Mouse (Mus musculus): Measurements from ENCODE around the gene Sytl4. TPM values are rescaled to one million over a fixed set of nuclear protein-coding genes. Genes with fewer than 3 reads are reported as not detected.
A peak's percentile ranks its signal among the peaks of the same experiment; 100 is the strongest.

Gene Sytl4
- polyA plus RNA-seq (2012; rRNA removed) = 3.5 and 5.1 TPM in 2 replicates

- Histone ChIP-seq H3K36me3 (ENCODE audit: control insufficient read depth, insufficient read depth, low read length) (no peaks in the 10 kb centered on the region), H3K27ac (ENCODE audit: control insufficient read depth, insufficient read depth, low read depth, low read length) (peak within 1 kb of the TSS; percentile 53; the same call in 1 of the 2 replicates), H3K4me1 (ENCODE audit: control insufficient read depth, insufficient read depth, low read length) (no peaks in the 10 kb centered on the region; the same call in none of the 2 replicates), H3K27me3 (ENCODE audit: control insufficient read depth, insufficient read depth, low read length) (no peaks in the 10 kb centered on the region), H3K4me3 (ENCODE audit: control insufficient read depth, low read depth, low read length) (peak within 1 kb of the TSS; percentile 77)
- TF ChIP-seq CTCF (IDR thresholded peaks at IDR 0.05; ENCODE audit: control insufficient read depth, insufficient read depth, insufficient replicate concordance, low read depth, low read length) (no peak), POLR2A (IDR thresholded peaks at IDR 0.05; ENCODE audit: control insufficient read depth, low read depth, low read length) (no peak)
Measured at GRCm38 (mm10) chrX:133981231-133982002, at the start of gene Sytl4. Sytl4 (minus strand) TSS chrX:133981812.

- no peak overlapping the region for H3K27ac ChIP-seq (ENCODE audit: control insufficient read depth, insufficient read depth, low read depth, low read length)
- TF ChIP-seq CTCF (IDR thresholded peaks at IDR 0.05; ENCODE audit: control insufficient read depth, insufficient read depth, insufficient replicate concordance, low read depth, low read length) = no peak
- TF ChIP-seq POLR2A (IDR thresholded peaks at IDR 0.05; ENCODE audit: control insufficient read depth, low read depth, low read length) = no peak
- H3K4me3 ChIP-seq (ENCODE audit: control insufficient read depth, low read depth, low read length) = no peak overlapping the region
- no peaks in the 10 kb centered on the region for H3K36me3 ChIP-seq (ENCODE audit: control insufficient read depth, insufficient read depth, low read length)
- no peaks in the 10 kb centered on the region for H3K27me3 ChIP-seq (ENCODE audit: control insufficient read depth, insufficient read depth, low read length)
- no peaks in the 10 kb centered on the region for H3K4me1 ChIP-seq (ENCODE audit: control insufficient read depth, insufficient read depth, low read length)
Measured at GRCm38 (mm10) chrX:134020664-134021063, 39.1 kb upstream of the Sytl4 start.

- Histone ChIP-seq H3K4me3 (ENCODE audit: control insufficient read depth, low read depth, low read length) (no peak overlapping the region), H3K4me1 (ENCODE audit: control insufficient read depth, insufficient read depth, low read length) (no peaks in the 10 kb centered on the region), H3K27me3 (ENCODE audit: control insufficient read depth, insufficient read depth, low read length) (no peaks in the 10 kb centered on the region), H3K36me3 (ENCODE audit: control insufficient read depth, insufficient read depth, low read length) (no peaks in the 10 kb centered on the region), H3K27ac (ENCODE audit: control insufficient read depth, insufficient read depth, low read depth, low read length) (no peak overlapping the region)
- TF ChIP-seq CTCF (IDR thresholded peaks at IDR 0.05; ENCODE audit: control insufficient read depth, insufficient read depth, insufficient replicate concordance, low read depth, low read length) = no peak
- TF ChIP-seq POLR2A (IDR thresholded peaks at IDR 0.05; ENCODE audit: control insufficient read depth, low read depth, low read length) = no peak
Measured at GRCm38 (mm10) chrX:134019005-134019404, 37.4 kb upstream of the Sytl4 start.

GRCm38 (mm10) chrX:133995866-133996265 lies 14.3 kb upstream of the Sytl4 start:
- Histone ChIP-seq H3K4me3 (ENCODE audit: control insufficient read depth, low read depth, low read length) (no peak overlapping the region), H3K27ac (ENCODE audit: control insufficient read depth, insufficient read depth, low read depth, low read length) (peak overlapping the region; percentile 36; the same call in 1 of the 2 replicates), H3K36me3 (ENCODE audit: control insufficient read depth, insufficient read depth, low read length) (no peaks in the 10 kb centered on the region), H3K4me1 (ENCODE audit: control insufficient read depth, insufficient read depth, low read length) (no peaks in the 10 kb centered on the region), H3K27me3 (ENCODE audit: control insufficient read depth, insufficient read depth, low read length) (no peaks in the 10 kb centered on the region)
- TF ChIP-seq CTCF (IDR thresholded peaks at IDR 0.05; ENCODE audit: control insufficient read depth, insufficient read depth, insufficient replicate concordance, low read depth, low read length) (no peak), POLR2A (IDR thresholded peaks at IDR 0.05; ENCODE audit: control insufficient read depth, low read depth, low read length) (no peak)

GRCm38 (mm10) chrX:133964615-133965014 lies 17.0 kb downstream of the Sytl4 start:
- no peak overlapping the region for H3K4me3 ChIP-seq (ENCODE audit: control insufficient read depth, low read depth, low read length)
- H3K4me1 ChIP-seq (ENCODE audit: control insufficient read depth, insufficient read depth, low read length) = no peaks in the 10 kb centered on the region
- TF ChIP-seq POLR2A (IDR thresholded peaks at IDR 0.05; ENCODE audit: control insufficient read depth, low read depth, low read length) (no peak), CTCF (IDR thresholded peaks at IDR 0.05; ENCODE audit: control insufficient read depth, insufficient read depth, insufficient replicate concordance, low read depth, low read length) (no peak)
- no peaks in the 10 kb centered on the region for H3K36me3 ChIP-seq (ENCODE audit: control insufficient read depth, insufficient read depth, low read length)
- H3K27ac ChIP-seq (ENCODE audit: control insufficient read depth, insufficient read depth, low read depth, low read length) = no peak overlapping the region
- no peaks in the 10 kb centered on the region for H3K27me3 ChIP-seq (ENCODE audit: control insufficient read depth, insufficient read depth, low read length)

- Histone ChIP-seq H3K27ac (ENCODE audit: control insufficient read depth, insufficient read depth, low read depth, low read length) (no peak overlapping the region), H3K27me3 (ENCODE audit: control insufficient read depth, insufficient read depth, low read length) (no peaks in the 10 kb centered on the region), H3K36me3 (ENCODE audit: control insufficient read depth, insufficient read depth, low read length) (no peaks in the 10 kb centered on the region), H3K4me1 (ENCODE audit: control insufficient read depth, insufficient read depth, low read length) (no peaks in the 10 kb centered on the region), H3K4me3 (ENCODE audit: control insufficient read depth, low read depth, low read length) (no peak overlapping the region)
- no peak for TF ChIP-seq POLR2A (IDR thresholded peaks at IDR 0.05; ENCODE audit: control insufficient read depth, low read depth, low read length)
- no peak for TF ChIP-seq CTCF (IDR thresholded peaks at IDR 0.05; ENCODE audit: control insufficient read depth, insufficient read depth, insufficient replicate concordance, low read depth, low read length)
Measured at GRCm38 (mm10) chrX:133960617-133961016, 21.0 kb downstream of the Sytl4 start.

- no peaks in the 10 kb centered on the region for H3K36me3 ChIP-seq (ENCODE audit: control insufficient read depth, insufficient read depth, low read length)
- H3K4me1 ChIP-seq (ENCODE audit: control insufficient read depth, insufficient read depth, low read length) = no peaks in the 10 kb centered on the region
- TF ChIP-seq CTCF (IDR thresholded peaks at IDR 0.05; ENCODE audit: control insufficient read depth, insufficient read depth, insufficient replicate concordance, low read depth, low read length) (no peak), POLR2A (IDR thresholded peaks at IDR 0.05; ENCODE audit: control insufficient read depth, low read depth, low read length) (no peak)
- H3K4me3 ChIP-seq (ENCODE audit: control insufficient read depth, low read depth, low read length) = no peak overlapping the region
- H3K27ac ChIP-seq (ENCODE audit: control insufficient read depth, insufficient read depth, low read depth, low read length) = no peak overlapping the region
- H3K27me3 ChIP-seq (ENCODE audit: control insufficient read depth, insufficient read depth, low read length) = no peaks in the 10 kb centered on the region
Measured at GRCm38 (mm10) chrX:133954661-133955060, 27.0 kb downstream of the Sytl4 start.
